In the genomic region with DNA sequence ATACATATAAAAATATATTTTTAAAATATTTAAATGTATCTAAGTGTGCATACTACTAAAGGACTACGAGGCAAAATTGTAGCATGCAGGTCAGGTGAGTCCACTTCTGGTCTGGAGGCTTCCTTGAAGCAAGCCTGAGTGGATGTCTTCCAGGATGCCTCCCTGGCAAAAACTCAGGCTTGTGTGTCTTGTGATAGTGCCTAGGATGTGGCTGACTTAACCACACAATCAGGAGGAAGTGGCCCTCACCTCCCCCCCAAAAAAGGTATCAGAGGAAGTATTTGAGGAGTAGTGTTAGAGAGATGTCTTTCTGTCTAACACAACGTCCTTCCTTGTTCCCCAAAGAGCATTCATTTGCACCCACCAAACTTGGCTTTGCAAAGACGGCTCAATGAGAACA, we compare ENCODE assay signal across 14 mouse cellular contexts. TPM values are rescaled to one million over a fixed set of nuclear protein-coding genes. Genes with fewer than 3 reads are reported as not detected.
A peak's percentile ranks its signal among the peaks of the same experiment; 100 is the strongest.
DNase-seq lines count a peak whose midpoint lies in the region; ATAC-seq lines count a peak whose summit lies in the region.
"Had no signal": no experiment of that assay in that cellular context is flagged by ENCODE, and none has a peak within 500 bp of the region (broad histone marks: within the 10 kb centered on the region; RNA-seq: fewer than 3 reads in every experiment).

No protein-coding gene starts in this region.

- H3K9me3 ChIP-seq in kidney, embryonic 14.5 days (ENCODE audit: control insufficient read depth, low read length) = no peaks in the 10 kb centered on the region
- H3K9me3 ChIP-seq: hindbrain, embryonic 15.5 days had no signal

- H3K4me1 ChIP-seq in kidney, embryonic 14.5 days (ENCODE audit: control insufficient read depth, insufficient read depth, low read length) = peaks cover 11% of the 10 kb centered on the region; the same call in 1 of the 2 replicates
- H3K4me1 ChIP-seq: hindbrain, embryonic 15.5 days had no signal

- ATAC-seq in kidney, embryonic 14.5 days (ENCODE audit: low FRiP score, low TSS enrichment) = no peak
- ATAC-seq in CD4-positive, CD25-positive, alpha-beta regulatory T cell, adult 4 months = peak; percentile 81
- ATAC-seq in hematopoietic stem cell, adult 5-6 weeks (replicated peaks in 1 of 2; ENCODE audit: insufficient read depth in 1 of 2, low FRiP score in 2 of 2, low TSS enrichment in 1 of 2, low read depth in 1 of 2, poor library complexity in 2 of 2, severe bottlenecking in 2 of 2) = peak; percentile 24 to 44; a peak in 3 of 4 replicates
- 0 out of 2 replicates have a peak, but pooled peaks have one; percentile 21 for ATAC-seq in neutrophil, adult 5-6 weeks (ENCODE audit: extremely low read depth, insufficient number of reproducible peaks, low FRiP score, poor library complexity, severe bottlenecking)
- ATAC-seq: forebrain, embryonic 16.5 days had no signal

- H3K4me3 ChIP-seq in kidney, embryonic 14.5 days (ENCODE audit: low read length) = no peak overlapping the region
- H3K4me3 ChIP-seq: hindbrain, embryonic 15.5 days had no signal

- H3K27me3 ChIP-seq in kidney, embryonic 14.5 days (ENCODE audit: control insufficient read depth, insufficient read depth, low read length) = no peaks in the 10 kb centered on the region
- H3K27me3 ChIP-seq: hindbrain, embryonic 15.5 days had no signal

- H3K4me2 ChIP-seq in kidney, embryonic 14.5 days (replicated peaks; ENCODE audit: low read depth, low read length) = no peak overlapping the region
- H3K4me2 ChIP-seq: hindbrain, embryonic 15.5 days; midbrain, embryonic 11.5 days had no signal

- peak overlapping the region; percentile 20; the same call in 1 of the 2 replicates for H3K27ac ChIP-seq in kidney, embryonic 14.5 days (ENCODE audit: low read depth, low read length)
- H3K27ac ChIP-seq: hindbrain, embryonic 15.5 days had no signal

- intact Hi-C loops in left cerebral cortex, postnatal 25 days (cut with DNase I) = no loop called here

- H3K9ac ChIP-seq in kidney, embryonic 14.5 days (ENCODE audit: low read depth, low read length) = no peak overlapping the region
- H3K9ac ChIP-seq: hindbrain, embryonic 15.5 days had no signal

- H3K36me3 ChIP-seq in kidney, embryonic 14.5 days (ENCODE audit: control insufficient read depth, insufficient read depth, low read length) = no peaks in the 10 kb centered on the region
- H3K36me3 ChIP-seq: hindbrain, embryonic 15.5 days had no signal

- WGBS in kidney, embryonic 14.5 days = 68% methylated on average over 3 of the region's 3 CpGs

- no peak for DNase-seq in kidney, postnatal 36 days
- no peak for DNase-seq in adrenal gland, postnatal 36 days
- DNase-seq in left cerebral cortex, postnatal 25 days (ENCODE audit: low spot score in 2 of 2) = no peak
- DNase-seq in urinary bladder, adult 2 months (ENCODE audit: low spot score) = no peak
- DNase-seq: cerebellum, adult 18-20 months; embryo, embryonic 11 days; right cerebral cortex, postnatal 14 days had no signal

RNA-seq across cellular contexts. Expression of a gene that starts 32.6 kb away (rescaled TPM):
- 15.6 and 20.5 TPM in 2 replicates for polyA plus RNA-seq in kidney, embryonic 14.5 days (2014; fragmentation: Nextera tagmentation; extraction: Ambion mirVana)
- polyA plus RNA-seq in CD4-positive, CD25-positive, alpha-beta regulatory T cell, adult 4 months (2017; shearing (Covaris generic)) = 10 to 100 TPM; 80.3 to 85.0 TPM
- total RNA-seq in hematopoietic stem cell, adult 5-6 weeks (2017) = 50.5 and 62.1 TPM in 2 replicates
- total RNA-seq in neutrophil, adult 5-6 weeks (2017) = 31.0 and 31.3 TPM in 2 replicates
- total RNA-seq in adrenal gland, postnatal 36 days (2021) = 10 to 100 TPM; 56.1 to 75.8 TPM
- total RNA-seq in left cerebral cortex, postnatal 25 days (2021) = 10 to 100 TPM; 57.6 to 58.8 TPM
- 8.1 and 14.3 TPM in 2 replicates for polyA plus RNA-seq in urinary bladder, adult 2 months (2012; rRNA removed)
